8 mouse cellular contexts compared by ENCODE assay signal in genomic region chr11:86807001-86807477, GRCm38 (mm10). TPM values are rescaled to one million over a fixed set of nuclear protein-coding genes. Genes with fewer than 3 reads are reported as not detected.
DNase-seq lines count a peak whose midpoint lies in the region; ATAC-seq and TF ChIP-seq lines count a peak whose summit lies in the region.

No protein-coding gene starts in this region.

- peak overlapping the region; percentile 68 for H3K9ac ChIP-seq in MEL (ENCODE audit: control insufficient read depth, low read depth, low read length, poor library complexity, severe bottlenecking)
- H3K9ac ChIP-seq in heart, postnatal 0 days (replicated peaks; ENCODE audit: low read depth, low read length) = peak overlapping the region; percentile 49
- peak overlapping the region; percentile 77 for H3K9ac ChIP-seq in liver, postnatal 0 days (replicated peaks)
- H3K9ac ChIP-seq in neural tube, embryonic 12.5 days = peak overlapping the region; percentile 77

- H3K27ac ChIP-seq in MEL (ENCODE audit: control insufficient read depth, low read depth, low read length) = no peak overlapping the region
- peak overlapping the region; percentile 49 for H3K27ac ChIP-seq in heart, postnatal 0 days (ENCODE audit: low read depth)
- peak overlapping the region; percentile 92 for H3K27ac ChIP-seq in liver, postnatal 0 days (ENCODE audit: low read depth)
- H3K27ac ChIP-seq in neural tube, embryonic 12.5 days = peak overlapping the region; percentile 77
- H3K27ac ChIP-seq in thymus, adult 2 months (ENCODE audit: control insufficient read depth, insufficient read depth, low read length) = peak overlapping the region; percentile 3; the same call in 1 of the 2 replicates

- peaks cover 2 to 10% of the 10 kb centered on the region in 2 experiments; a peak in 2 of 4 replicates for H3K4me1 ChIP-seq in MEL (ENCODE audit: control insufficient read depth in 1 of 2, insufficient read depth in 2 of 2, low read length in 2 of 2)
- H3K4me1 ChIP-seq in heart, postnatal 0 days (ENCODE audit: control insufficient read depth, insufficient read depth) = no peaks in the 10 kb centered on the region; the same call in 1 of the 2 replicates
- peaks cover 11% of the 10 kb centered on the region for H3K4me1 ChIP-seq in liver, postnatal 0 days (ENCODE audit: insufficient read depth)
- no peaks in the 10 kb centered on the region for H3K4me1 ChIP-seq in neural tube, embryonic 12.5 days
- peaks cover 3% of the 10 kb centered on the region for H3K4me1 ChIP-seq in thymus, adult 2 months (replicated peaks; ENCODE audit: control insufficient read depth, insufficient read depth, low read length)

- peaks cover 3 to 4% of the 10 kb centered on the region in 2 experiments; a peak in 3 of 4 replicates for H3K27me3 ChIP-seq in MEL (ENCODE audit: control insufficient read depth in 1 of 2, insufficient read depth in 2 of 2, low read length in 2 of 2)
- H3K27me3 ChIP-seq in heart, postnatal 0 days (ENCODE audit: control insufficient read depth, insufficient read depth, low read length) = no peaks in the 10 kb centered on the region
- no peaks in the 10 kb centered on the region for H3K27me3 ChIP-seq in liver, postnatal 0 days (ENCODE audit: insufficient read depth, low read length)
- no peaks in the 10 kb centered on the region for H3K27me3 ChIP-seq in neural tube, embryonic 12.5 days (replicated peaks)
- H3K27me3 ChIP-seq in thymus, adult 2 months (ENCODE audit: control insufficient read depth, insufficient read depth, low read length) = no peaks in the 10 kb centered on the region

- peak overlapping the region; percentile 96 to 98 for H3K4me3 ChIP-seq in MEL (ENCODE audit: control insufficient read depth in 1 of 2, insufficient read depth in 1 of 2, low read depth in 2 of 2, low read length in 2 of 2)
- H3K4me3 ChIP-seq in heart, postnatal 0 days (ENCODE audit: low read depth, low read length) = peak overlapping the region; percentile 72
- peak overlapping the region; percentile 98 for H3K4me3 ChIP-seq in liver, postnatal 0 days (ENCODE audit: low read depth, low read length)
- peak overlapping the region; percentile 81 for H3K4me3 ChIP-seq in neural tube, embryonic 12.5 days
- peak overlapping the region; percentile 91 for H3K4me3 ChIP-seq in thymus, adult 2 months (ENCODE audit: control insufficient read depth, insufficient read depth, low read length)

- peak overlapping the region; percentile 87 for H3K4me2 ChIP-seq in heart, postnatal 0 days (ENCODE audit: low read depth, low read length)
- peak overlapping the region; percentile 91 for H3K4me2 ChIP-seq in liver, postnatal 0 days (ENCODE audit: low read depth, low read length)
- peak overlapping the region; percentile 72 for H3K4me2 ChIP-seq in neural tube, embryonic 12.5 days (replicated peaks)

- peaks cover 0 to 14% of the 10 kb centered on the region in 2 experiments; a peak in 3 of 4 replicates for H3K36me3 ChIP-seq in MEL (ENCODE audit: control insufficient read depth in 1 of 2, insufficient read depth in 2 of 2, low read length in 2 of 2)
- peaks cover 8% of the 10 kb centered on the region for H3K36me3 ChIP-seq in heart, postnatal 0 days (replicated peaks; ENCODE audit: control insufficient read depth, insufficient read depth, low read length)
- H3K36me3 ChIP-seq in liver, postnatal 0 days (replicated peaks; ENCODE audit: insufficient read depth, low read length) = peaks cover 21% of the 10 kb centered on the region
- H3K36me3 ChIP-seq in neural tube, embryonic 12.5 days = peaks cover 19% of the 10 kb centered on the region
- H3K36me3 ChIP-seq in thymus, adult 2 months (ENCODE audit: control insufficient read depth, insufficient read depth, low read length) = peaks cover 19% of the 10 kb centered on the region

- TF ChIP-seq CTCF in MEL (IDR thresholded peaks at IDR 0.05 in 2 of 3, conservative IDR thresholded peaks at IDR 0.05 in 1 of 3; ENCODE audit: control insufficient read depth in 1 of 3, insufficient read depth in 1 of 3, low read depth in 2 of 3, low read length in 3 of 3, poor library complexity in 1 of 3, severe bottlenecking in 1 of 3) = no peak
- TF ChIP-seq CTCF in brain, embryonic 14.5 days (IDR thresholded peaks at IDR 0.05; ENCODE audit: borderline replicate concordance, extremely low read depth, insufficient read depth, insufficient read length) = no peak
- TF ChIP-seq CTCF in heart, postnatal 0 days (IDR thresholded peaks at IDR 0.05; ENCODE audit: low read depth) = no peak
- no peak for TF ChIP-seq CTCF in liver, postnatal 0 days (IDR thresholded peaks at IDR 0.05; ENCODE audit: low read depth)
- no peak for TF ChIP-seq CTCF in thymus, adult 2 months (IDR thresholded peaks at IDR 0.05; ENCODE audit: borderline replicate concordance, control insufficient read depth, extremely low read depth, insufficient read depth, low read length, poor library complexity)

- no peak for TF ChIP-seq RAD21 in MEL (IDR thresholded peaks at IDR 0.05; ENCODE audit: low read depth, low read length)

- under 1% methylated on average over 25 of the region's 25 CpGs for whole genome bisulfite sequencing in heart, postnatal 0 days
- under 1% methylated on average over 25 of the region's 25 CpGs for WGBS in liver, postnatal 0 days (ENCODE audit: insufficient replicate concordance)
- WGBS in neural tube, embryonic 12.5 days = under 1% methylated on average over 25 of the region's 25 CpGs
- 1% methylated on average over 25 of the region's 25 CpGs for WGBS in thymus, adult 2 months

- peaks cover 2% of the 10 kb centered on the region; the same call in 1 of the 2 replicates for H3K79me2 ChIP-seq in MEL (ENCODE audit: control insufficient read depth, insufficient read depth, low read length, poor library complexity)

- no peaks in the 10 kb centered on the region for H3K9me3 ChIP-seq in MEL (replicated peaks; ENCODE audit: insufficient read depth, low read length)
- no peaks in the 10 kb centered on the region for H3K9me3 ChIP-seq in heart, postnatal 0 days (replicated peaks; ENCODE audit: control insufficient read depth, low read length)
- H3K9me3 ChIP-seq in liver, postnatal 0 days (ENCODE audit: low read length) = no peaks in the 10 kb centered on the region
- H3K9me3 ChIP-seq in neural tube, embryonic 12.5 days = no peaks in the 10 kb centered on the region

- TF ChIP-seq EP300 in MEL (IDR thresholded peaks at IDR 0.05; ENCODE audit: low read depth in 1 of 2, low read length in 2 of 2) = no peak; a peak in 1 of 4 replicates
- TF ChIP-seq EP300 in heart, postnatal 0 days (IDR thresholded peaks at IDR 0.05; ENCODE audit: low read depth) = no peak
- no peak for TF ChIP-seq EP300 in liver, postnatal 0 days (IDR thresholded peaks at IDR 0.05; ENCODE audit: low read depth)

- TF ChIP-seq POLR2A in MEL (IDR thresholded peaks at IDR 0.05; ENCODE audit: control insufficient read depth in 1 of 2, insufficient read depth in 1 of 2, low read depth in 1 of 2, low read length in 2 of 2, poor library complexity in 1 of 2) = no peak
- no peak for TF ChIP-seq POLR2A in brain, embryonic 14.5 days (IDR thresholded peaks at IDR 0.05; ENCODE audit: borderline replicate concordance, extremely low read depth, insufficient read depth, insufficient read length, poor library complexity, severe bottlenecking)
- no peak for TF ChIP-seq POLR2A in thymus, adult 2 months (IDR thresholded peaks at IDR 0.05; ENCODE audit: control insufficient read depth, extremely low read depth, insufficient read depth, low read length, poor library complexity)

- DNase-seq in MEL (ENCODE audit: low read depth, low spot score) = peak; percentile 83
- DNase-seq in brain, embryonic 14.5 days (ENCODE audit: low read depth) = peak; percentile 93
- peak; percentile 31 for DNase-seq in fibroblast of lung, adult 2 months (ENCODE audit: low read depth)
- peak; percentile 52 for DNase-seq in heart, postnatal 0 days (ENCODE audit: low spot score)
- DNase-seq in layer of hippocampus, adult 11-12 months (ENCODE audit: low spot score) = peak; percentile 69
- DNase-seq in liver, postnatal 0 days = peak; percentile 57
- DNase-seq in thymus, adult 2 months = peak; percentile 35

- peak; percentile 66 for ATAC-seq in heart, postnatal 0 days (ENCODE audit: insufficient read depth, low read depth)
- ATAC-seq in liver, postnatal 0 days = peak; percentile 40
- ATAC-seq in neural tube, embryonic 12.5 days (ENCODE audit: low FRiP score, low read depth) = peak; percentile 92

TF ChIP-seq in MEL, 35 proteins besides CTCF, POLR2A, EP300 and RAD21:
- TF ChIP-seq HCFC1 (IDR thresholded peaks at IDR 0.05; ENCODE audit: low read depth, low read length) (no peak), CHD2 (IDR thresholded peaks at IDR 0.05; ENCODE audit: low read length) (no peak)

RNA-seq across cellular contexts. Expression of gene Dhx40, which starts 0.5 kb away (rescaled TPM):
- total RNA-seq in MEL (2012; rRNA removed) = 15.5 and 16.1 TPM in 2 replicates
- 10 to 100 TPM in 1 of 2 experiments, not detected in 1; 10.1 TPM for polyA plus RNA-seq in MEL (2012; ENCODE audit: insufficient read depth in 1 of 2, insufficient read length in 2 of 2, low read depth in 1 of 2, low replicate concordance in 2 of 2, missing spikeins in 1 of 2)
- polyA plus RNA-seq in brain, embryonic 14.5 days (2012; rRNA removed) = 16.9 and 18.6 TPM in 2 replicates
- 7.8 and 21.9 TPM in 2 replicates for total RNA-seq in heart, postnatal 0 days (2014; rRNA removed; ENCODE audit: low replicate concordance)
- polyA plus RNA-seq in heart, postnatal 0 days (2015; fragmentation: Nextera tagmentation; extraction: Ambion mirVana) = 10.2 and 11.7 TPM in 2 replicates
- polyA plus RNA-seq in liver, postnatal 0 days (2015; fragmentation: Nextera tagmentation; extraction: Ambion mirVana) = 7.8 and 8.0 TPM in 2 replicates
- 32.3 and 35.5 TPM in 2 replicates for polyA plus RNA-seq in neural tube, embryonic 12.5 days (2016; fragmentation: Nextera tagmentation; extraction: Ambion mirVana)
- polyA plus RNA-seq in thymus, adult 2 months (2012; rRNA removed) = 4.6 and 5.4 TPM in 2 replicates

RNA-seq across cellular contexts. Expression of gene Cltc, which starts 49.7 kb away (rescaled TPM):
- total RNA-seq in MEL (2012; rRNA removed) = 205 and 269 TPM in 2 replicates
- 100 to 1,000 TPM; 149 to 300 TPM for polyA plus RNA-seq in MEL (2012; ENCODE audit: insufficient read depth in 1 of 2, insufficient read length in 2 of 2, low read depth in 1 of 2, low replicate concordance in 2 of 2, missing spikeins in 1 of 2)
- 134 and 191 TPM in 2 replicates for polyA plus RNA-seq in brain, embryonic 14.5 days (2012; rRNA removed)
- 185 and 279 TPM in 2 replicates for total RNA-seq in heart, postnatal 0 days (2014; rRNA removed; ENCODE audit: low replicate concordance)
- polyA plus RNA-seq in heart, postnatal 0 days (2015; fragmentation: Nextera tagmentation; extraction: Ambion mirVana) = 71.0 and 77.6 TPM in 2 replicates
- polyA plus RNA-seq in liver, postnatal 0 days (2015; fragmentation: Nextera tagmentation; extraction: Ambion mirVana) = 34.1 and 42.4 TPM in 2 replicates
- polyA plus RNA-seq in neural tube, embryonic 12.5 days (2016; fragmentation: Nextera tagmentation; extraction: Ambion mirVana) = 150 and 166 TPM in 2 replicates
- polyA plus RNA-seq in thymus, adult 2 months (2012; rRNA removed) = 70.7 and 77.3 TPM in 2 replicates

Comparison
In these comparisons a context has a peak if more than half of its experiments do, and no peak if none do; other contexts are left out.
1. DNase-seq: peak in every context shown above with its lines; median percentile 93 in brain, embryonic 14.5 days; 83 in MEL; 69 in layer of hippocampus, adult 11-12 months; 57 in liver, postnatal 0 days; 52 in heart, postnatal 0 days; 35 in thymus, adult 2 months; 31 in fibroblast of lung, adult 2 months.
2. ATAC-seq: peak in every context shown above with its lines; median percentile 92 in neural tube, embryonic 12.5 days; 66 in heart, postnatal 0 days; 40 in liver, postnatal 0 days.